Mouse (Mus musculus): Measurements from ENCODE around the gene Cst6.

DNA sequence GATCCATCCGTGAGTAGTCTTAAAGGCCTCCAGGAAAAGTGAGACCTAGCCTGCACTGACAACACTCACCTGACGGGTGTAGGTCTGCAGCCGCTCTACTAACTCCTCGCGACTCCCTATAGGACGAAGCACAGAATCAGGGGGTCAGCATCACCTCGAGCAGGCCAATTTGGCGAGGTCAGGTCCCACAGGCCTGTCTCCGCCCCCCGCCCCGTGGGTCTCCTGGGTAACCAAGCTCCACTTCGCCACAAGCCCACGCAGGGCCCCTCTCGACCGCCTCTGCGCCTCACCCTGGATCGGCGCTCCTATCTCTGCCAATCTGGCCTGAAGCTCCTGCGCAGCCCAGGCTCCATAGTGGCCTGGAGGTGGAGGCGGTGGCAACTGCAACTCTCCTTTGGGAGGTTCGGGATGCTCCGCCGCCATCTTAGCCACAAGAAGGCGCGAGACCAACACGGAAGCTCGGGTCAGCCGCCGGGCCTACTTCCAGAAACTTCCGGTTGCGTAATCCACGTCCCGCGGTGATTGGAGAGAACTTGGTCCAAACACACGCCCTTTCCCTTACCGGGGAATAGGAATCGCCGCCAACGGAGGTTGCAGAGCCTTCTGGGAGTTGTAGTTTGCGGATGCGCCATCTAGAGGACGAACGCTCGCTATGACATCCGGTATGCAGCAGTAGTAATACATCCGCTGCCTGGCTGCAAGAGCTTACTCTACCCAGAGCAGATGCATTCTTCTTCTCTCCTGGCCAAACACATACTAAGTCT lies 54.2 kb downstream of the Cst6 start, which contains the start of gene Sf3b2:
- TF ChIP-seq POLR2A (IDR thresholded peaks at IDR 0.05; ENCODE audit: insufficient read depth, low read depth, low read length), result peak; percentile 61; the same call in 1 of the 2 replicates
- TF ChIP-seq CTCF (IDR thresholded peaks at IDR 0.05; ENCODE audit: insufficient read depth, low read depth, low read length), result 0 out of 2 replicates have a peak, but pooled peaks have one; percentile 7

Measured in olfactory bulb, adult 2 months (tissue).